Mouse (Mus musculus) neural tube, embryonic 13.5 days (tissue): ENCODE results near the gene 6430548M08Rik. TPM values are rescaled to one million over a fixed set of nuclear protein-coding genes. Genes with fewer than 3 reads are reported as not detected.

Experiments
- ATAC-seq: fragments of 200-750 bp; cut with Nextera tagmentation; 2 replicates; pipeline ENCODE4 v1.8.0; 2017; ENCODE audit warnings: low read depth, mild to moderate bottlenecking, moderate TSS enrichment, moderate library complexity
- H3K27ac ChIP-seq: fragments of 300-500 bp; sonication (generic); replicated peaks from 2 replicates; pipeline ENCODE4 v1.5.1; 2015; ENCODE audit warnings: moderate library complexity, mild to moderate bottlenecking, inconsistent platforms
- H3K27me3 ChIP-seq: fragments of 300-500 bp; sonication (generic); 2 replicates; pipeline ENCODE4 v1.6.1; 2015; ENCODE audit warnings: mild to moderate bottlenecking, inconsistent platforms
- H3K36me3 ChIP-seq: fragments of 300-500 bp; sonication (generic); 2 replicates; pipeline ENCODE4 v1.6.1; 2015; ENCODE audit warnings: mild to moderate bottlenecking, inconsistent platforms
- H3K4me1 ChIP-seq: fragments of 300-500 bp; sonication (generic); replicated peaks from 2 replicates; pipeline ENCODE4 v1.6.1; 2015; ENCODE audit warnings: inconsistent platforms
- H3K4me2 ChIP-seq: fragments of 300-500 bp; sonication (generic); 2 replicates; pipeline ENCODE4 v1.6.1; 2015; ENCODE audit warnings: inconsistent platforms, mild to moderate bottlenecking, moderate library complexity
- H3K4me3 ChIP-seq: fragments of 300-500 bp; sonication (generic); 2 replicates; pipeline ENCODE4 v1.5.1; 2015; ENCODE audit warnings: mild to moderate bottlenecking, inconsistent platforms
- H3K9ac ChIP-seq: fragments of 300-500 bp; sonication (generic); 2 replicates; pipeline ENCODE4 v1.6.1; 2015; ENCODE audit warnings: moderate library complexity, mild to moderate bottlenecking, inconsistent platforms
- H3K9me3 ChIP-seq: fragments of 300-500 bp; sonication (generic); 2 replicates; pipeline ENCODE4 v1.6.1; 2016; ENCODE audit warnings: inconsistent platforms
- WGBS: fragments of 180-500 bp; shearing (Covaris S2); methylation state at CpG from one replicate; pipeline ENCODE4 v1.1.7; 2015; 5-methylcytosine and 5-hydroxymethylcytosine counted together
- polyA plus RNA-seq: library from polyadenylated mRNA; unstranded; fragments of >200 nt; fragmentation: Nextera tagmentation; extraction: Ambion mirVana; gene quantifications from 2 replicates; pipeline ENCODE4 v1.2.1, GENCODE M21; 2015

Gene 6430548M08Rik
- polyA plus RNA-seq: 19.4 and 24.0 TPM in 2 replicates

- H3K9ac ChIP-seq: peak within 1 kb of the TSS; percentile 89
- peak within 1 kb of the TSS; percentile 72 for H3K4me3 ChIP-seq
- WGBS: under 1% methylated on average over 61 of the region's 61 CpGs
- peak within 1 kb of the TSS; percentile 90 for H3K27ac ChIP-seq
- no peaks in the 10 kb centered on the region for H3K36me3 ChIP-seq
- H3K4me1 ChIP-seq: peaks cover 20% of the 10 kb centered on the region
- no peaks in the 10 kb centered on the region for H3K9me3 ChIP-seq
- peak; percentile 96 for ATAC-seq
- H3K4me2 ChIP-seq: peak within 1 kb of the TSS; percentile 78
- peaks cover 20% of the 10 kb centered on the region for H3K27me3 ChIP-seq
Measured at GRCm38 (mm10) chr8:120113758-120114255, at the start of gene 6430548M08Rik. Gene 6430548M08Rik (plus strand): TSS chr8:120114152.

- Histone ChIP-seq H3K4me1 (0 out of 2 replicates have a peak, but pooled peaks cover 3% of the 10 kb centered on the region), H3K4me3 (no peak overlapping the region), H3K27me3 (no peaks in the 10 kb centered on the region), H3K9me3 (no peaks in the 10 kb centered on the region), H3K9ac (no peak overlapping the region), H3K4me2 (no peak overlapping the region), H3K36me3 (no peaks in the 10 kb centered on the region), H3K27ac (no peak overlapping the region)
- 88% methylated on average over 8 of the region's 8 CpGs for WGBS
- ATAC-seq: no peak
Measured at GRCm38 (mm10) chr8:120065611-120066010, 48.3 kb upstream of the 6430548M08Rik start.

GRCm38 (mm10) chr8:120066226-120066625 is 47.7 kb upstream of the 6430548M08Rik start:
- WGBS: 91% methylated on average over 4 of the region's 4 CpGs
- Histone ChIP-seq H3K9ac (no peak overlapping the region), H3K27me3 (no peaks in the 10 kb centered on the region), H3K4me2 (no peak overlapping the region), H3K9me3 (no peaks in the 10 kb centered on the region), H3K27ac (no peak overlapping the region), H3K4me3 (no peak overlapping the region), H3K36me3 (no peaks in the 10 kb centered on the region), H3K4me1 (0 out of 2 replicates have a peak, but pooled peaks cover 3% of the 10 kb centered on the region)
- no peak for ATAC-seq

- no peak overlapping the region for H3K9ac ChIP-seq
Measured at GRCm38 (mm10) chr8:120067936-120068668, 45.9 kb upstream of the 6430548M08Rik start.

GRCm38 (mm10) chr8:120071684-120072083 is 42.3 kb upstream of the 6430548M08Rik start:
- Histone ChIP-seq H3K4me1 (peaks cover 10% of the 10 kb centered on the region), H3K4me2 (no peak overlapping the region), H3K4me3 (no peak overlapping the region), H3K27me3 (no peaks in the 10 kb centered on the region), H3K9me3 (no peaks in the 10 kb centered on the region), H3K9ac (no peak overlapping the region), H3K36me3 (no peaks in the 10 kb centered on the region), H3K27ac (no peak overlapping the region)
- 29% methylated on average over 4 of the region's 4 CpGs for WGBS
- ATAC-seq: peak; percentile 61

More at GRCm38 (mm10) chr8:120067936-120068668, 45.9 kb upstream of the 6430548M08Rik start:
- no peaks in the 10 kb centered on the region for H3K27me3 ChIP-seq
- H3K36me3 ChIP-seq: no peaks in the 10 kb centered on the region
- ATAC-seq: no peak
- H3K4me2 ChIP-seq: no peak overlapping the region
- H3K4me1 ChIP-seq: peaks cover 3% of the 10 kb centered on the region; the same call in 1 of the 2 replicates
- no peak overlapping the region for H3K4me3 ChIP-seq
- no peak overlapping the region for H3K27ac ChIP-seq
- H3K9me3 ChIP-seq: no peaks in the 10 kb centered on the region
- whole genome bisulfite sequencing: 58% methylated on average over 19 of the region's 19 CpGs

DNA sequence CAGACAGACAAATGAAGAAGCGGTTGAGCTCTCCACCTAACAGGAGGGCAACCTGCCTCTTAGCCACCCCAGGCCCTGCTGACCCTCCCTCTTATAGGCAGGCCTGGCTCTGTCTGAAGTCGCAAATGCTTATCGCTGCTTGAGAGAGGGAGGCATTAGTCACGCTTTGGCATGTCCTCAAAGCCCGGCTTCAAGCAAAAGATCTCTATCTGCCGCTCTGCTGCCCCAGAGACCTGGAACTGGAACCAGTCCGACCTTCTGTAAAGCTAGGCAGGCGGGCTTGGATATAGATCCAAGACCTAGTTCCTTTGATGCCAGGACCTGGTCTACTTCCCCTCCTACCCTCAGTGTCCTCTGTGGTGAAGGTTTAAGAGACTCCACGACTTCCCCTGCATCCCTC is 41.7 kb upstream of the 6430548M08Rik start:
- Histone ChIP-seq H3K9ac (no peak overlapping the region), H3K36me3 (no peaks in the 10 kb centered on the region), H3K9me3 (no peaks in the 10 kb centered on the region), H3K27me3 (no peaks in the 10 kb centered on the region), H3K4me2 (no peak overlapping the region), H3K4me1 (peaks cover 10% of the 10 kb centered on the region), H3K4me3 (no peak overlapping the region), H3K27ac (no peak overlapping the region)
- 60% methylated on average over 9 of the region's 9 CpGs for WGBS
- no peak for ATAC-seq

- Histone ChIP-seq H3K4me1 (peaks cover 10% of the 10 kb centered on the region), H3K9me3 (no peaks in the 10 kb centered on the region), H3K4me2 (no peak overlapping the region), H3K27ac (no peak overlapping the region), H3K9ac (no peak overlapping the region), H3K27me3 (no peaks in the 10 kb centered on the region), H3K4me3 (no peak overlapping the region), H3K36me3 (no peaks in the 10 kb centered on the region)
- 83% methylated on average over 8 of the region's 8 CpGs for WGBS
- no peak for ATAC-seq
Measured at GRCm38 (mm10) chr8:120072827-120073226, 41.1 kb upstream of the 6430548M08Rik start.

DNA sequence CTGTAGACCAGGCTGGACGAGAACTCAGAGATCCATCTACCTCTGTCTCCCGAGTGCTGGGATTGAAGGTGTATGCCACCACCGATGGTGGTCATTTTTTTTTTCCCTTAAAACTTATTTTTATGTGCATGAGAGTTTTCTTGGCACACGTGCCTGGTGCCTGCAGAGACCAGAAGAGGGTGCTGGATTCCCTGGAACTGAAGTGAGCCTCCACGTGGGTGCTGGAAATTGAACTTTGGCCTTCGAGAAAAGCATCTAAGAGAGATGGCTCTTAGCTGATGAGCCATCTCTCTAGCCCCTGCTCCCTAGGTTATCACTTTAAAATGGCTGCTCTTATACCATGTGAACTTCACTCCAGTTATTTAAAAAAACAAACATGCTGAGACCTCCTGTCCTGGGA is 39.4 kb upstream of the 6430548M08Rik start:
- Histone ChIP-seq H3K4me2 (no peak overlapping the region), H3K36me3 (no peaks in the 10 kb centered on the region), H3K27me3 (no peaks in the 10 kb centered on the region), H3K9me3 (no peaks in the 10 kb centered on the region), H3K9ac (no peak overlapping the region), H3K4me3 (no peak overlapping the region), H3K4me1 (peaks cover 7% of the 10 kb centered on the region), H3K27ac (no peak overlapping the region)
- 75% methylated on average over 6 of the region's 6 CpGs for WGBS
- no peak for ATAC-seq

- ATAC-seq: no peak
- H3K9me3 ChIP-seq: no peaks in the 10 kb centered on the region
- 0 out of 2 replicates have a peak overlapping the region, but pooled peaks have one; percentile 41 for H3K9ac ChIP-seq
- H3K4me2 ChIP-seq: no peak overlapping the region
- peaks cover 6% of the 10 kb centered on the region for H3K36me3 ChIP-seq
- H3K4me1 ChIP-seq: peaks cover 7% of the 10 kb centered on the region
- H3K4me3 ChIP-seq: no peak overlapping the region
- H3K27ac ChIP-seq: no peak overlapping the region
- 62% methylated on average over 6 of the region's 6 CpGs for WGBS
- H3K27me3 ChIP-seq: no peaks in the 10 kb centered on the region
Measured at GRCm38 (mm10) chr8:120075347-120075746, 38.6 kb upstream of the 6430548M08Rik start.

DNA sequence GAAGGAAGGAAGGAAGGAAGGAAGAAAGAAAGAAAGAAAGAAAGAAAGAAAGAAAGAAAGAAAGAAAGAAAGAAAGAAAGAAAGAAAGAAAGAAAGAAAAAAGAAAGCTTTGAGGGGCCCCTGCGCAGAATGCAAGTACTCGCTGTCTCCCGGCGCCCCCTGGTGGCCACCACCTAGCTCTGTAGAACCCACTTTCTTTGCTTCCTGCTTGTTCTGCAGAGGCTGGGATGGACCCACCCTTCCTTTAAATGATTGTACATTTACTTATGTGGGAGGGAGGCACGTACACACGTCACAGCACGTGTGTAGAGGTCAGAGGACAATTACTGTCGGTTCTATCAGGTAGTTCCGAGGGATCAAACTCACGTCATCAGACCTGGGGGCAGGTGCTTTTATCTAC is 35.9 kb upstream of the 6430548M08Rik start:
- Histone ChIP-seq H3K4me1 (peaks cover 7% of the 10 kb centered on the region; the same call in 1 of the 2 replicates), H3K4me3 (no peak overlapping the region), H3K36me3 (peaks cover 33% of the 10 kb centered on the region), H3K4me2 (no peak overlapping the region), H3K9ac (no peak overlapping the region), H3K27me3 (no peaks in the 10 kb centered on the region), H3K9me3 (no peaks in the 10 kb centered on the region), H3K27ac (no peak overlapping the region)
- 17% methylated on average over 10 of the region's 10 CpGs for WGBS
- ATAC-seq: 0 out of 2 replicates have a peak, but pooled peaks have one; percentile 47

DNA sequence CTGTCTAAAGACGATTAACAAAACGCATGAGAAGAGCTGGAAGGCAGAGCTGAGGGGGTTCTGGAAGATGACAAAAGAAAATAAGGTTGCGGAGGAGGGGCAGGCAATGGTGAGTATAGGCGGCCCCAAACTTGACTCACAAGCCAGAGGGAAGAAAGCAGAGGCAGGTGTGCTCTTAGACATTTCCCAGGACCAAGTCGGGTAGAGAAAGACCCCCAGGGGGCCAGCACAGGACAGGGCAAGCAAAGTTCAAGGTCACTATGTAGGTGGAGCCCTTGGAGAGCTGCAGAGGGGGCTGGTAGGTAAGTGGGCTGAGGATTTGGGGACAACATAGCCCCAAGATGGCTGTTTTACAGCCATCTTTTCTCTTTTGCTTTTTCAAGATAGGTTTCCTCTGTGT is 34.6 kb upstream of the 6430548M08Rik start:
- no peak overlapping the region for H3K9ac ChIP-seq
- no peak for ATAC-seq
- H3K4me2 ChIP-seq: no peak overlapping the region
- peaks cover 42% of the 10 kb centered on the region for H3K36me3 ChIP-seq
- H3K4me3 ChIP-seq: no peak overlapping the region
- no peak overlapping the region for H3K27ac ChIP-seq
- H3K4me1 ChIP-seq: peaks cover 7% of the 10 kb centered on the region; the same call in 1 of the 2 replicates
- no peaks in the 10 kb centered on the region for H3K27me3 ChIP-seq
- 61% methylated on average over 5 of the region's 5 CpGs for WGBS
- no peaks in the 10 kb centered on the region for H3K9me3 ChIP-seq

- no peak overlapping the region for H3K4me3 ChIP-seq
- no peaks in the 10 kb centered on the region for H3K27me3 ChIP-seq
- 98% methylated on average over 8 of the region's 8 CpGs for WGBS
- no peaks in the 10 kb centered on the region for H3K4me1 ChIP-seq
- no peak overlapping the region for H3K4me2 ChIP-seq
- no peak overlapping the region for H3K27ac ChIP-seq
- H3K9ac ChIP-seq: no peak overlapping the region
- H3K9me3 ChIP-seq: no peaks in the 10 kb centered on the region
- no peak for ATAC-seq
- peaks cover 79% of the 10 kb centered on the region for H3K36me3 ChIP-seq
Measured at GRCm38 (mm10) chr8:120083261-120083660, 30.7 kb upstream of the 6430548M08Rik start.
